Mouse (Mus musculus) lung, embryonic 15.5 days (tissue): ENCODE data around the gene Gprasp2. TPM values are rescaled to one million over a fixed set of nuclear protein-coding genes. Genes with fewer than 3 reads are reported as not detected.
A peak's percentile ranks its signal among the peaks of the same experiment; 100 is the strongest.
"Not testable (repeated sequence)": the region's sequence is repeated elsewhere in the genome, so short reads cannot be mapped to it uniquely, and the experiment has no call there.

Source experiments
- ATAC-seq: fragments of 200-750 bp; cut with Nextera tagmentation; 2 replicates; pipeline ENCODE4 v1.8.0; 2017; ENCODE audit warnings: moderate number of reproducible peaks, borderline replicate concordance; ENCODE audit not compliant: low FRiP score, low TSS enrichment; ENCODE audit errors: extremely low read depth
- H3K27ac ChIP-seq: fragments of 300-500 bp; sonication (generic); 2 replicates; pipeline ENCODE4 v1.5.1; 2015; ENCODE audit warnings: moderate library complexity, mild to moderate bottlenecking, inconsistent platforms
- H3K27me3 ChIP-seq: fragments of 300-500 bp; sonication (generic); 2 replicates; pipeline ENCODE4 v1.6.1; 2015; ENCODE audit warnings: inconsistent platforms
- H3K36me3 ChIP-seq: fragments of 300-500 bp; sonication (generic); 2 replicates; pipeline ENCODE4 v1.6.1; 2015; ENCODE audit warnings: inconsistent platforms
- H3K4me1 ChIP-seq: fragments of 300-500 bp; sonication (generic); 2 replicates; pipeline ENCODE4 v1.6.1; 2015; ENCODE audit warnings: inconsistent platforms
- H3K4me2 ChIP-seq: fragments of 300-500 bp; sonication (generic); 2 replicates; pipeline ENCODE4 v1.6.1; 2015; ENCODE audit warnings: inconsistent platforms, mild to moderate bottlenecking, moderate library complexity
- H3K4me3 ChIP-seq: fragments of 300-500 bp; sonication (generic); 2 replicates; pipeline ENCODE4 v1.5.1; 2015; ENCODE audit warnings: mild to moderate bottlenecking, inconsistent platforms
- H3K9ac ChIP-seq: fragments of 300-500 bp; sonication (generic); 2 replicates; pipeline ENCODE4 v1.6.1; 2015; ENCODE audit warnings: inconsistent platforms
- H3K9me3 ChIP-seq: fragments of 300-500 bp; sonication (generic); 2 replicates; pipeline ENCODE4 v1.6.1; 2016; ENCODE audit warnings: inconsistent platforms
- WGBS: fragments of 180-500 bp; shearing (Covaris S2); methylation state at CpG from one replicate; pipeline ENCODE4 v1.1.7; 2015; 5-methylcytosine and 5-hydroxymethylcytosine counted together
- polyA plus RNA-seq: library from polyadenylated mRNA; unstranded; fragments of >200 nt; fragmentation: Nextera tagmentation; extraction: Ambion mirVana; gene quantifications from 2 replicates; pipeline ENCODE4 v1.2.1, GENCODE M21; 2015

Gprasp2 gene
- polyA plus RNA-seq = 21.8 and 26.1 TPM in 2 replicates

GRCm38 (mm10) chrX:135838521-135839360 is at the start of gene Gprasp2:
TSS of gene Gprasp2 (plus strand) at chrX:135839034.
- H3K4me3 ChIP-seq = peak within 1 kb of the TSS; percentile 47
- peak within 1 kb of the TSS; percentile 75 for H3K4me2 ChIP-seq
- not testable (repeated sequence) for H3K4me1 ChIP-seq, H3K27me3 ChIP-seq, H3K9me3 ChIP-seq, H3K27ac ChIP-seq, H3K9ac ChIP-seq, H3K36me3 ChIP-seq
- peak; percentile 87 for ATAC-seq
- 11% methylated on average over 30 of the region's 32 CpGs for WGBS

GRCm38 (mm10) chrX:135791536-135791935 is 47.3 kb upstream of the Gprasp2 start:
- H3K9me3 ChIP-seq = no peaks in the 10 kb centered on the region
- ATAC-seq = no peak
- H3K9ac ChIP-seq = no peak overlapping the region
- no peaks in the 10 kb centered on the region for H3K4me1 ChIP-seq
- no peak overlapping the region for H3K27ac ChIP-seq
- H3K4me3 ChIP-seq = no peak overlapping the region
- no peaks in the 10 kb centered on the region for H3K36me3 ChIP-seq
- no peak overlapping the region for H3K4me2 ChIP-seq
- no peaks in the 10 kb centered on the region for H3K27me3 ChIP-seq

- ATAC-seq = no peak
- Histone ChIP-seq H3K36me3 (no peaks in the 10 kb centered on the region), H3K9ac (no peak overlapping the region), H3K9me3 (no peaks in the 10 kb centered on the region), H3K4me3 (no peak overlapping the region), H3K4me1 (no peaks in the 10 kb centered on the region), H3K27me3 (no peaks in the 10 kb centered on the region), H3K4me2 (no peak overlapping the region), H3K27ac (no peak overlapping the region)
- 73% methylated on average over 6 of the region's 6 CpGs for WGBS
Measured at GRCm38 (mm10) chrX:135792326-135792725, 46.5 kb upstream of the Gprasp2 start.

GRCm38 (mm10) chrX:135795591-135796304 is 43.1 kb upstream of the Gprasp2 start:
- H3K9ac ChIP-seq = peak overlapping the region; percentile 52
- H3K27ac ChIP-seq = 0 out of 2 replicates have a peak overlapping the region, but pooled peaks have one; percentile 19
- not testable (repeated sequence) for H3K4me1 ChIP-seq, H3K36me3 ChIP-seq, H3K27me3 ChIP-seq, H3K9me3 ChIP-seq
- ATAC-seq = peak; percentile 91
- H3K4me2 ChIP-seq = peak overlapping the region; percentile 61
- 20% methylated on average over 25 of the region's 27 CpGs for WGBS
- peak overlapping the region; percentile 56 for H3K4me3 ChIP-seq

- ATAC-seq = peak; percentile 80
- H3K27ac ChIP-seq = 0 out of 2 replicates have a peak overlapping the region, but pooled peaks have one; percentile 19
- WGBS = 15% methylated on average over 24 of the region's 26 CpGs
- H3K9me3 ChIP-seq, H3K27me3 ChIP-seq, H3K36me3 ChIP-seq, H3K4me1 ChIP-seq: not testable (repeated sequence)
- peak overlapping the region; percentile 52 for H3K9ac ChIP-seq
- H3K4me3 ChIP-seq = peak overlapping the region; percentile 56
- peak overlapping the region; percentile 61 for H3K4me2 ChIP-seq
Measured at GRCm38 (mm10) chrX:135796305-135797211, 42.3 kb upstream of the Gprasp2 start.

GRCm38 (mm10) chrX:135797212-135797644 is 41.6 kb upstream of the Gprasp2 start, which contains the start of gene Bhlhb9:
TSS of gene Bhlhb9 (plus strand) at chrX:135797594.
- ATAC-seq, H3K9me3 ChIP-seq, H3K27me3 ChIP-seq, H3K4me1 ChIP-seq, H3K36me3 ChIP-seq: not testable (repeated sequence)
- 12% methylated on average over 3 of the region's 5 CpGs for WGBS
- Histone ChIP-seq H3K4me2 (peak within 1 kb of the TSS; percentile 61), H3K9ac (peak within 1 kb of the TSS; percentile 52), H3K27ac (0 out of 2 replicates have a peak within 1 kb of the TSS, but pooled peaks have one; percentile 19), H3K4me3 (peak within 1 kb of the TSS; percentile 56)

GRCm38 (mm10) chrX:135804149-135804548 is 34.7 kb upstream of the Gprasp2 start:
- no peak overlapping the region for H3K27ac ChIP-seq
- 83% methylated on average over 3 of the region's 3 CpGs for WGBS
- H3K9ac ChIP-seq = no peak overlapping the region
- H3K4me1 ChIP-seq = no peaks in the 10 kb centered on the region
- no peak overlapping the region for H3K4me3 ChIP-seq
- ATAC-seq = no peak
- peaks cover under 1% of the 10 kb centered on the region; the same call in 1 of the 2 replicates for H3K36me3 ChIP-seq
- H3K9me3 ChIP-seq = no peaks in the 10 kb centered on the region
- no peak overlapping the region for H3K4me2 ChIP-seq
- H3K27me3 ChIP-seq = no peaks in the 10 kb centered on the region

GRCm38 (mm10) chrX:135805780-135806179 is 33.1 kb upstream of the Gprasp2 start:
- Histone ChIP-seq H3K4me2 (no peak overlapping the region), H3K4me3 (no peak overlapping the region), H3K9ac (no peak overlapping the region), H3K36me3 (no peaks in the 10 kb centered on the region), H3K4me1 (no peaks in the 10 kb centered on the region), H3K27me3 (no peaks in the 10 kb centered on the region), H3K27ac (no peak overlapping the region), H3K9me3 (no peaks in the 10 kb centered on the region)
- no peak for ATAC-seq
- 7% methylated on average over 1 of the region's 1 CpGs for WGBS

GRCm38 (mm10) chrX:135835896-135836295 is 2.9 kb upstream of the Gprasp2 start:
- H3K27me3 ChIP-seq, H3K9ac ChIP-seq, H3K4me3 ChIP-seq, H3K36me3 ChIP-seq, ATAC-seq, H3K4me2 ChIP-seq, H3K9me3 ChIP-seq, H3K27ac ChIP-seq, H3K4me1 ChIP-seq: not testable (repeated sequence)
- WGBS = 24% methylated on average over 1 of the region's 1 CpGs

GRCm38 (mm10) chrX:135837896-135838295 is 938 bp upstream of the Gprasp2 start:
- H3K4me2 ChIP-seq = no peak overlapping the region
- H3K27me3 ChIP-seq = no peaks in the 10 kb centered on the region
- 64% methylated on average over 2 of the region's 2 CpGs for WGBS
- H3K27ac ChIP-seq = no peak overlapping the region
- no peaks in the 10 kb centered on the region for H3K36me3 ChIP-seq
- H3K9ac ChIP-seq = no peak overlapping the region
- H3K9me3 ChIP-seq = no peaks in the 10 kb centered on the region
- no peak for ATAC-seq
- H3K4me1 ChIP-seq = no peaks in the 10 kb centered on the region
- no peak overlapping the region for H3K4me3 ChIP-seq
